Mouse (Mus musculus): ENCODE measurements around the gene S1pr3.

S1pr3 gene

DNA sequence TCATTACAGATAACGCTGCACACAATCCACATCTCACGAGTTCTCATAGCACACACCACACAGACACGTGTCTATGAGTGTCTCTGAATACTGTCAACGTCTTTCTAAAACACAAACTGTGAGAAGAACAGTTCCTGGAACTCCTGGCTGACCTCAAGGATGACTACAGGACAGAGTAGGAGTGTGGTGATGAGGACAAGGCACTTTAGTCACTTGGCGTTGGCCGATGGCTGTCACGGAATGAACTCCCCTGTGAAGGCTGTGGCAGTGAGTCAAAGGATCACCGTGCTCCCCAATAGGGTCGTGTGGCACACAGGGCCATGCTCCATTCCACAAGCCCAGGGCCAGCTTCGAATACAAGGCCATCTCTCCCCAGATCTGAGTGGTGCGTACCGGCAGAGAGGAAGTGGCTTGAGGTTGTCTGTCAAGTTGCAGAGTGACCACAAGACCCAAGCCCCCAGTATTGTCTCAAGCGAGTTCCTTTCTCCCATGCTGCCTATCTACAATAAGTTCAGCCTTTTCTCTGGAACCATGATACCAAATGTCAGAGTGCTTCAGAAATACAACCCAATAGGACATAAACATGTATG lies 2.6 kb upstream of the S1pr3 start:
- DNase-seq (ENCODE audit: low read depth, low spot score): no peak

DNA sequence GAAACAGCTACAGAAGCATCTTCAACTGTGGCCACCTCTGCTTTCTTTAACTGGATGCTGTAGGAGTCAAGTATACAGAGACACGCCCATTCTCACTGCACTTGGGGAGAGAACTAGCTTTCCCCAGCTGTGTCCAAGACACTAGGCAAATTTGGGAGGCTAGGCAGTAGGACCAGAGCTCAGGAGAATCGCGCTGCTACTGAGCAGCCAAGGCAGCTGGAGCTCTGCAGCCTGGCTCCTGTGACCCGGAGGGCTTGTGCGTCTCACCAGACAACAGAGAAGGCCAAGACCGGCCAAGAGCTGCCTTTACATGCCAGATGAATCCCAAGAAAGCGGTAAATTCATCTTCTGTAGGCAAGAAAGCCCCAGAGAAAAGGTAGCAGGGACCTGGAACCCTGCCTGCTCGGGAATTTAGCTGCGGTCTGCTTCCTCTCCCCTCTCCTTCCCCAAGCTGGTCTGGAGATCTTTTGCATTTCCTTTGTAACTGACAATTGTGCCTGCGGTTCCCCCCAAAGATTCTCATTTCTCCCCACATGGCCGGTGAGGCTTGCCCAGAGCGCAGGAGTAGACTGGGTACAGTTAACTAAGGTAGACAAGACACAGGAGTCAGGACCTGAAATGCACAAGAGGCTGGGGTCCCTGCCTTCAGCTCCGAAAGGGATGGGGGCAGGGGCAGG lies 760 bp upstream of the S1pr3 start:
- DNase-seq (ENCODE audit: low read depth, low spot score): no peak

DNA sequence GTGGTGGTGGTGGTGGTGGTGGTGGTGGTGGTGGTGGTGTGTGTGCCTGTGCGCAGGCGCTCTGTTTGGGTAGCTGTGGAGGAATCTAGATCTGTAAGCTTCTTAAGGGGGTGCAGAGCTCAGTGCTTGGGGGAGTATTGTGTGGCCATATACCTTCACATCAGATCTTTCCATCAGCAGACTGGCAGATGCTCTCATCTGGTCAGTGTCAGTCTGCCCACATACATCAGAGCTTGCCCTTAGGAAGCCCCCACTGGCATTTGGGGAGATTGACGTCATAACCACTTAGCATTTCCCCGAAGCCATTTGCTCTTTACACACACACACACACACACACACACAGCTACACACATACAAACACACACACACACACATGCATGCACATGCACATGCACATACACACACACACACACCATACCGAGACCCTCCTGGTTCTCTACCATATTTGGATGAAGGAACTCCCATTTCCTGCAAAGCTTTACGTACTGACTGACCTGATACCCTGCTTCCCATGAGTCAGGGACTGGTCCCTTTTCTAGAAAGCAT lies 1.6 kb downstream of the S1pr3 start:
- no peak for DNase-seq (ENCODE audit: low read depth, low spot score)

DNA sequence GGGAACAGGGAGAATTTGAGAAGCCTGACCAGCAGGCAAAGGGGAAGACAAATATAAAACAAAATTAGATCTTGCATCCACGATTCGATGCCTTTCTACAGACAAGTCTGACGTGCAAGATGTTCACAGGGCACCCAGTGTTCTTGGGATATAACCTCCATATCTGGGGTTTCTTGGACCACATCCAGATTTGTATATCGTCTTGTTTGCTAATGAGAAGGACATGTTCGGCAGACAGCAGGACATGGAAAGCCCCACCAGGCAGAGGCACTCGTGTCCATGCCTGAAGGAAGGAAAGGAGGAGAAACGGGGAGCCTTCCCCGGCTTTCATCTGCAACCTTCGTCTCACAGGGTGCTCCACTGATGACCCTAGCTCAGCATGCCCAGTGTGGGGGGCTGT lies 2.8 kb downstream of the S1pr3 start:
- DNase-seq (ENCODE audit: low read depth, low spot score): no peak

GRCm38 (mm10) chr13:51411696-51412430 lies 3.4 kb downstream of the S1pr3 start:
- DNase-seq (ENCODE audit: low read depth, low spot score): no peak

- DNase-seq (ENCODE audit: low read depth, low spot score): no peak
These were observed 5.0 kb downstream of the S1pr3 start for GRCm38 (mm10) chr13:51413461-51413860.

DNA sequence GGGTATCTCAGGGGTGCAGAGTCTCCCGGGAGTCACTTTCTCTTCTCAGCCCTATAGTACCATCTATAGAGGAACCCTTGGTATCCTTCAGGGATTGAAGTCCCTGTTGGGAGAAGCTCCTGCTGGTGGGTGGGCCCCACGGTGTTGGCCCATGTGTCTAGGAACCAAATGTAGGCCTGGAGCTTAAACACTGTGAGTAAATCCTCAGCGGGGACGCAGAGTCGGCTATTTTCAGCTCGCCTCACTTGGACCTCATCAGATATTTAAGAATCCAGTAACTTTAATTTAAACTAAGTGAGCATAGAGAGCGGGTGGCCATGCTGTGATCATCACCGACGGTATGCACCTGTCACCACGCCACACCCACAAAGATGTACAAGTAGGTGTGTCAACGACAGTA lies 8.3 kb downstream of the S1pr3 start:
- no peak for DNase-seq (ENCODE audit: low read depth, low spot score)

DNA sequence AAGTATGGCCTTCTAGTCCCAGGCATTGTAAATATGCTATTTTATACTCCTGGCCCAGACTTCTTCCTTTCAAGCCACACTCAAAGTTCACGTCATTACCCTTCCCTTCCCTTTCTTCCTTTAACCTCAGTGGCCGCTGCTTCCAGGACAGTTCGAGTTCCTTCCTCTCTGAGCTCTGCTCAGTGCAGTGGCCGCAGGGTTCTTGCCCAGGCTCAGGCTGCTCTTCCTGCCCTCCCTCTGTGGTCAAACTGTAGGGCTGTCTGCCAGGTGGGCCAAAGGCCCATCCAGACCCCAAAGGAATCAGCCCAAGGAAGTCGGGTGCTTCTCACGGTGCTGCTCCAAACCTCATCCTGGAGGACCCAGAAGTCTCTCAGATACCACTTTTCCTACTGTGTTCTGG lies 9.4 kb downstream of the S1pr3 start:
- DNase-seq (ENCODE audit: low read depth, low spot score): no peak

- peak; percentile 96 for DNase-seq (ENCODE audit: low read depth, low spot score)
These were observed 10.0 kb downstream of the S1pr3 start for GRCm38 (mm10) chr13:51418268-51418941.

DNA sequence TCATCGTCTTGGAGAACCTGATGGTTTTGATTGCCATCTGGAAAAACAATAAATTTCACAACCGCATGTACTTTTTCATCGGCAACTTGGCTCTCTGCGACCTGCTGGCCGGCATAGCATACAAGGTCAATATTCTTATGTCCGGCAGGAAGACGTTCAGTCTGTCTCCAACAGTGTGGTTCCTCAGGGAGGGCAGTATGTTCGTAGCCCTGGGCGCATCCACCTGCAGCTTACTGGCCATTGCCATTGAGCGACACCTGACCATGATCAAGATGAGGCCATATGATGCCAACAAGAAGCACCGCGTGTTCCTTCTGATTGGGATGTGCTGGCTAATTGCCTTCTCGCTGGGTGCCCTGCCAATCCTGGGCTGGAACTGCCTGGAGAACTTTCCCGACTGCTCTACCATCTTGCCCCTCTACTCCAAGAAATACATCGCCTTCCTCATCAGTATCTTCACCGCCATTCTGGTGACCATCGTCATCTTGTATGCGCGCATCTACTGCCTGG lies 10.6 kb downstream of the S1pr3 start:
- DNase-seq (ENCODE audit: low read depth, low spot score): no peak

- DNase-seq (ENCODE audit: low read depth, low spot score): no peak
These were observed 11.1 kb downstream of the S1pr3 start for GRCm38 (mm10) chr13:51419501-51419900.

DNA sequence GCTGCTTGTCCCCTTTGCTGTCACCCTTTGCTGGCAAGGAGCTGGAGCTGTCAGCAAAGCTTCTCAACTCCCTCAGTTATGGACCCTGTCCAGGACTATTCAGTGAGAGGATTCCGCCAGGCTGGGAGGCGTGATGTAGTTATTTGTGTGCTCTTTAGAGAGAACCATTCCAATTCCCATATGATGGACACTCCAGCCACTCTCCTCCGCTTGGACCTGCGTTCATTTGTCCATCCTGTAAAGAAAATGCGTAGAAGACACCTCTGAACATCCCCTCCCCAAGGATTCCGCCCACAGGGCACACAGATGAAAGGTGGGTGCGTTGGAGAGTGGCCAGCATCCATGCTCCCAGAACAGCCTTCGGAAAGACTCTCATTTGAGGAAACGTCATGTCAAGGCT lies 12.4 kb downstream of the S1pr3 start:
- DNase-seq (ENCODE audit: low read depth, low spot score): no peak

GRCm38 (mm10) chr13:51423647-51424046 lies 15.2 kb downstream of the S1pr3 start:
- DNase-seq (ENCODE audit: low read depth, low spot score): no peak

- peak; percentile 83 for DNase-seq (ENCODE audit: low read depth, low spot score)
These were observed 16.2 kb downstream of the S1pr3 start for GRCm38 (mm10) chr13:51424647-51425046.

DNA sequence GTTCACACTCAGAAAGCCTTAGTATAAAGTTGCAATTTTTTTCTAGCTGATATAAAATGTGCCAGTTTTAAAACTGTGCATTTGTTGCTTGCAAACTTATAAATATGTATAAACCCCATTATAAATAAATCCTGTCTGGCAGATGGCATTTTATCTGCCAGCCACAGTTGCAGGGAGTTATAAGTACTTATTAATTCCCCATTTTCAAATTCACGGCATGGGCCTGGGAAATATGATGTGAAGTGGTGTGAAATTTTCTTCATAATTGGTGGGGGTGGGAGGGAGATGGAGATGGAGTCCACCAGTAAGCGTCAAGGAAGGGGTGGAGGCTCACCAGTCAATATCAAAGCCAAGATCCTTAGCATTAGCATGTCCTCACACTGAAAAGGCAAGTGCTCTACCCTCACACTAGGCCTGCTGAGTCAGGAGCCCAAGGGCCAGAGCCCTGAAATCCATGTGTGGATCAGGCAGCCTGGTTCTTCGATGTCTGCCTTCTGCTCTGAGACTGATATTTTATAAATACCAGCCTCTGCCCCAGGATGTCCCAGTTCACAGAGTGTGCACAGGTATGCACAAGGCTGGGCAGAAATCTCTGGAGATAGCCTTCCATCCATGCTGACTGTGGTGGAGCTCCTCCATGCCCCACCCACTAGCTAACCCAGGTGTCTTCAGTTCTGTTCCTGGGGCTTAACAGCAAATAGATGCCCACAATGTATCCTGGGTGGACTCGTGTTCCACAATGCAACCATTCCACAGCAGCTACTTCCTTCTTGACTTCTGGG lies 17.4 kb downstream of the S1pr3 start:
- DNase-seq (ENCODE audit: low read depth, low spot score): no peak

DNA sequence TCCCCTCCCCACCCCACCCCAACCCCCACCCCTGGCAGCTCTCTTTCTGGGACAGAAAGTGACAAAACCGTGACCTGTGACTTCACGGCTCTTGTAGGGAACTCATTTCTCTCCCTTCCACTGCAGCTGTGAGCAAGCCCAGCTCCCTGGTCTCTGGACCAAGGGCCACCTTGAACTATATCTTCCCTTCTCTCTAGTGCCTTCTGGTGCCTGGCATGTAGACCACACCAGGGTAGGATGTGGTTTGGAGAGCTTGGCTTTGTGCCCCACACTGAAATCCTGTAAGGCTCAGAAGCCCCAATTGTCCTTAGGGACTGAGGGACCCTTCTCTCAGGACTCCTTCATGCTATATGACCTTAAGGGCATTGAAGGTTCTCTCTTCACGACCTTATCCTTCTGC lies 24.9 kb downstream of the S1pr3 start:
- no peak for DNase-seq (ENCODE audit: low read depth, low spot score)

GRCm38 (mm10) chr13:51434460-51434859 lies 26.0 kb downstream of the S1pr3 start:
- DNase-seq (ENCODE audit: low read depth, low spot score): peak; percentile 37

- DNase-seq (ENCODE audit: low read depth, low spot score): peak; percentile 30
These were observed 26.7 kb downstream of the S1pr3 start for GRCm38 (mm10) chr13:51435146-51435545.

DNA sequence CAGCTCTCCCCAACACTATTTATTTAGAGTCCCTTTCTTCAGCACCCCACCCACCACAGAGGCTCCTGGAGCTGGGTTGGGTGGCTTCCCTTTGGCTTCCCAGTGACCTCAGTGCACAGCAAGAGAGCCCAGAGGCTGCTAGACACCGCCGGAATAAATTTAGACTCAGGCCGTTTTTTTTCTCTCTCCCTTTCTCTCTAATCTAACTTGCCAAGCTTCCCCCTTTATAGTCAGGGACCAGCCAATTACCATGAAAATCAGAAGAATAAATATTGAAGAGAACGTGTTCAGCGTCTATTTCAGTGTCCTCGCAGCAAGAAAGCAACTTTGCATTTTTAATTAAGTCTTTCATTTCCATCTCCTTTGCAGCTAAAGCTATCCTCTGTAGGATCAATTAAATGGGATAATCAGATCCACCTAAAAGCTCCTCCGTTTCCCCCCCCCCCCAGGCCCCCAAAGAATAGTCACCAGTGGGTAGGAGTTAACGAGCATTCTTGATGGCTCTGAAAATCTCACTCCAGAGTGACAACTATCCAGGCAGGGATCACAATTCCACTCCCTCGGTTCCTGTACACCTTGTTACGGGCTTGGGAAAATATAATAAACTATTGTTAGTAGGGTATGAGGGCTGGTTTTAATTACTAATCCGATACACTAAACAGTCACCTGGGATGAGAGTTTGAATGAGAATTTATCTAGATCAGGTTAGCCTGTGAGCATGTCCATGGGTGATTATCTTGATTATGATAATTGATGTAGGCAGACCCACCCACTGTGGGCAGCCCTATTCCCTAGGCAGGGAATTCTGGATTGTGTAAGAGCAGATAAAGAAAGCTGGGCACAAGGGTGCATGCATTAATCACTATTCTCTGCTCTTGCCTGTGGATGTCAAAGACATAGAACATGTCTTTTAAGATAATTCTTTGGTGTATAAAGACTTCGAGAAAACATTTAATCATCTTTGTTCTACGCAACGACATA lies 29.0 kb downstream of the S1pr3 start:
- DNase-seq (ENCODE audit: low read depth, low spot score): no peak

- no peak for DNase-seq (ENCODE audit: low read depth, low spot score)
These were observed 34.5 kb downstream of the S1pr3 start for GRCm38 (mm10) chr13:51442922-51443321.
